Mouse (Mus musculus): Measurements from ENCODE around the gene Brip1. TPM values are rescaled to one million over a fixed set of nuclear protein-coding genes. Genes with fewer than 3 reads are reported as not detected.

Brip1 gene
- 0.64 and 1.1 TPM in 2 replicates for polyA plus RNA-seq (2015; fragmentation: Nextera tagmentation; extraction: Ambion mirVana)

GRCm38 (mm10) chr11:86201037-86201786, at the start of gene Brip1:
Gene Brip1 (minus strand): TSS chr11:86201193.
- ATAC-seq: peak; percentile 99
- Histone ChIP-seq H3K9me3 (replicated peaks; ENCODE audit: control insufficient read depth, low read length, poor library complexity, severe bottlenecking) (peaks cover 10% of the 10 kb centered on the region; the same call in 1 of the 2 replicates), H3K27me3 (ENCODE audit: control insufficient read depth, insufficient read depth, low read depth, low read length) (no peaks in the 10 kb centered on the region), H3K36me3 (ENCODE audit: control insufficient read depth, insufficient read depth, low read length) (peaks cover 18% of the 10 kb centered on the region), H3K27ac (ENCODE audit: low read length) (peak within 1 kb of the TSS; percentile 74), H3K4me3 (ENCODE audit: low read depth, low read length) (peak within 1 kb of the TSS; percentile 80), H3K4me1 (ENCODE audit: control insufficient read depth, insufficient read depth, low read length) (peaks cover 3% of the 10 kb centered on the region; the same call in 1 of the 2 replicates), H3K9ac (ENCODE audit: low read depth, low read length) (peak within 1 kb of the TSS; percentile 76), H3K4me2 (ENCODE audit: low read length) (peak within 1 kb of the TSS; percentile 91)
- WGBS: under 1% methylated on average over 60 of the region's 60 CpGs

- Histone ChIP-seq H3K9ac (ENCODE audit: low read depth, low read length) (no peak overlapping the region), H3K9me3 (replicated peaks; ENCODE audit: control insufficient read depth, low read length, poor library complexity, severe bottlenecking) (no peaks in the 10 kb centered on the region), H3K27ac (ENCODE audit: low read length) (no peak overlapping the region), H3K27me3 (ENCODE audit: control insufficient read depth, insufficient read depth, low read depth, low read length) (no peaks in the 10 kb centered on the region), H3K4me1 (ENCODE audit: control insufficient read depth, insufficient read depth, low read length) (no peaks in the 10 kb centered on the region), H3K36me3 (ENCODE audit: control insufficient read depth, insufficient read depth, low read length) (peaks cover 35% of the 10 kb centered on the region), H3K4me2 (ENCODE audit: low read length) (no peak overlapping the region), H3K4me3 (ENCODE audit: low read depth, low read length) (no peak overlapping the region)
- ATAC-seq: no peak
- 92% methylated on average over 4 of the region's 4 CpGs for WGBS
Observed at GRCm38 (mm10) chr11:86232446-86232845, 31.5 kb upstream of the Brip1 start.

- Histone ChIP-seq H3K27me3 (ENCODE audit: control insufficient read depth, insufficient read depth, low read depth, low read length) (no peaks in the 10 kb centered on the region), H3K9ac (ENCODE audit: low read depth, low read length) (no peak overlapping the region), H3K9me3 (replicated peaks; ENCODE audit: control insufficient read depth, low read length, poor library complexity, severe bottlenecking) (no peaks in the 10 kb centered on the region), H3K36me3 (ENCODE audit: control insufficient read depth, insufficient read depth, low read length) (peaks cover 36% of the 10 kb centered on the region), H3K4me1 (ENCODE audit: control insufficient read depth, insufficient read depth, low read length) (no peaks in the 10 kb centered on the region), H3K27ac (ENCODE audit: low read length) (no peak overlapping the region), H3K4me3 (ENCODE audit: low read depth, low read length) (no peak overlapping the region), H3K4me2 (ENCODE audit: low read length) (no peak overlapping the region)
- ATAC-seq: no peak
- WGBS: 96% methylated on average over 13 of the region's 13 CpGs
Observed at GRCm38 (mm10) chr11:86231781-86232350, 30.9 kb upstream of the Brip1 start.

GRCm38 (mm10) chr11:86226646-86227180, 25.7 kb upstream of the Brip1 start:
- H3K4me2 ChIP-seq (ENCODE audit: low read length): no peak overlapping the region
- H3K4me3 ChIP-seq (ENCODE audit: low read depth, low read length): no peak overlapping the region
- ATAC-seq: no peak
- H3K4me1 ChIP-seq (ENCODE audit: control insufficient read depth, insufficient read depth, low read length): no peaks in the 10 kb centered on the region
- H3K36me3 ChIP-seq (ENCODE audit: control insufficient read depth, insufficient read depth, low read length): peaks cover 33% of the 10 kb centered on the region
- H3K9ac ChIP-seq (ENCODE audit: low read depth, low read length): no peak overlapping the region
- 93% methylated on average over 8 of the region's 8 CpGs for WGBS
- no peaks in the 10 kb centered on the region for H3K27me3 ChIP-seq (ENCODE audit: control insufficient read depth, insufficient read depth, low read depth, low read length)
- no peaks in the 10 kb centered on the region for H3K9me3 ChIP-seq (replicated peaks; ENCODE audit: control insufficient read depth, low read length, poor library complexity, severe bottlenecking)
- no peak overlapping the region for H3K27ac ChIP-seq (ENCODE audit: low read length)

- ATAC-seq: no peak
- no peak overlapping the region for H3K27ac ChIP-seq (ENCODE audit: low read length)
- H3K36me3 ChIP-seq (ENCODE audit: control insufficient read depth, insufficient read depth, low read length): peaks cover 28% of the 10 kb centered on the region
- H3K4me2 ChIP-seq (ENCODE audit: low read length): no peak overlapping the region
- 88% methylated on average over 4 of the region's 4 CpGs for WGBS
- H3K4me3 ChIP-seq (ENCODE audit: low read depth, low read length): no peak overlapping the region
- H3K4me1 ChIP-seq (ENCODE audit: control insufficient read depth, insufficient read depth, low read length): no peaks in the 10 kb centered on the region
- H3K27me3 ChIP-seq (ENCODE audit: control insufficient read depth, insufficient read depth, low read depth, low read length): no peaks in the 10 kb centered on the region
- H3K9ac ChIP-seq (ENCODE audit: low read depth, low read length): no peak overlapping the region
- no peaks in the 10 kb centered on the region for H3K9me3 ChIP-seq (replicated peaks; ENCODE audit: control insufficient read depth, low read length, poor library complexity, severe bottlenecking)
Observed at GRCm38 (mm10) chr11:86225761-86226160, 24.8 kb upstream of the Brip1 start.

- no peak overlapping the region for H3K9ac ChIP-seq (ENCODE audit: low read depth, low read length)
- H3K27ac ChIP-seq (ENCODE audit: low read length): no peak overlapping the region
- H3K4me1 ChIP-seq (ENCODE audit: control insufficient read depth, insufficient read depth, low read length): no peaks in the 10 kb centered on the region
- WGBS: 75% methylated on average over 1 of the region's 1 CpGs
- H3K4me3 ChIP-seq (ENCODE audit: low read depth, low read length): no peak overlapping the region
- peaks cover 19% of the 10 kb centered on the region for H3K36me3 ChIP-seq (ENCODE audit: control insufficient read depth, insufficient read depth, low read length)
- H3K9me3 ChIP-seq (replicated peaks; ENCODE audit: control insufficient read depth, low read length, poor library complexity, severe bottlenecking): no peaks in the 10 kb centered on the region
- H3K4me2 ChIP-seq (ENCODE audit: low read length): no peak overlapping the region
- no peak for ATAC-seq
- no peaks in the 10 kb centered on the region for H3K27me3 ChIP-seq (ENCODE audit: control insufficient read depth, insufficient read depth, low read depth, low read length)
Observed at GRCm38 (mm10) chr11:86211803-86212202, 10.8 kb upstream of the Brip1 start.

GRCm38 (mm10) chr11:86209123-86209522, 8.1 kb upstream of the Brip1 start:
- ATAC-seq: no peak
- Histone ChIP-seq H3K4me1 (ENCODE audit: control insufficient read depth, insufficient read depth, low read length) (no peaks in the 10 kb centered on the region), H3K9me3 (replicated peaks; ENCODE audit: control insufficient read depth, low read length, poor library complexity, severe bottlenecking) (peaks cover 6% of the 10 kb centered on the region; the same call in 1 of the 2 replicates), H3K9ac (ENCODE audit: low read depth, low read length) (no peak overlapping the region), H3K4me2 (ENCODE audit: low read length) (no peak overlapping the region), H3K4me3 (ENCODE audit: low read depth, low read length) (no peak overlapping the region), H3K36me3 (ENCODE audit: control insufficient read depth, insufficient read depth, low read length) (peaks cover 32% of the 10 kb centered on the region), H3K27me3 (ENCODE audit: control insufficient read depth, insufficient read depth, low read depth, low read length) (no peaks in the 10 kb centered on the region), H3K27ac (ENCODE audit: low read length) (no peak overlapping the region)
- WGBS: 90% methylated on average over 2 of the region's 2 CpGs

- peaks cover 32% of the 10 kb centered on the region for H3K36me3 ChIP-seq (ENCODE audit: control insufficient read depth, insufficient read depth, low read length)
- 98% methylated on average over 4 of the region's 4 CpGs for WGBS
Observed at GRCm38 (mm10) chr11:86205876-86206275, 4.9 kb upstream of the Brip1 start.

GRCm38 (mm10) chr11:86205031-86205430, 4.0 kb upstream of the Brip1 start:
- no peak for ATAC-seq
- Histone ChIP-seq H3K9me3 (replicated peaks; ENCODE audit: control insufficient read depth, low read length, poor library complexity, severe bottlenecking) (peaks cover 10% of the 10 kb centered on the region; the same call in 1 of the 2 replicates), H3K4me2 (ENCODE audit: low read length) (no peak overlapping the region), H3K4me1 (ENCODE audit: control insufficient read depth, insufficient read depth, low read length) (peaks cover 3% of the 10 kb centered on the region; the same call in 1 of the 2 replicates), H3K27me3 (ENCODE audit: control insufficient read depth, insufficient read depth, low read depth, low read length) (no peaks in the 10 kb centered on the region), H3K27ac (ENCODE audit: low read length) (no peak overlapping the region), H3K36me3 (ENCODE audit: control insufficient read depth, insufficient read depth, low read length) (peaks cover 32% of the 10 kb centered on the region), H3K4me3 (ENCODE audit: low read depth, low read length) (no peak overlapping the region), H3K9ac (ENCODE audit: low read depth, low read length) (no peak overlapping the region)
- over 99% methylated on average over 5 of the region's 5 CpGs for WGBS

More at GRCm38 (mm10) chr11:86205876-86206275, 4.9 kb upstream of the Brip1 start:
- no peak for ATAC-seq
- H3K27me3 ChIP-seq (ENCODE audit: control insufficient read depth, insufficient read depth, low read depth, low read length): no peaks in the 10 kb centered on the region
- H3K9ac ChIP-seq (ENCODE audit: low read depth, low read length): no peak overlapping the region
- no peak overlapping the region for H3K27ac ChIP-seq (ENCODE audit: low read length)
- peaks cover 10% of the 10 kb centered on the region; the same call in 1 of the 2 replicates for H3K9me3 ChIP-seq (replicated peaks; ENCODE audit: control insufficient read depth, low read length, poor library complexity, severe bottlenecking)
- no peak overlapping the region for H3K4me3 ChIP-seq (ENCODE audit: low read depth, low read length)
- H3K4me2 ChIP-seq (ENCODE audit: low read length): no peak overlapping the region
- no peaks in the 10 kb centered on the region for H3K4me1 ChIP-seq (ENCODE audit: control insufficient read depth, insufficient read depth, low read length)

All from midbrain, embryonic 16.5 days (tissue).